Mouse (Mus musculus): ENCODE measurements around the gene Foxl1. TPM values are rescaled to one million over a fixed set of nuclear protein-coding genes. Genes with fewer than 3 reads are reported as not detected.

Foxl1 gene
- total and polyA plus RNA-seq, 2 experiments from 2014 or later, result 0.21 to 0.58 TPM

DNA sequence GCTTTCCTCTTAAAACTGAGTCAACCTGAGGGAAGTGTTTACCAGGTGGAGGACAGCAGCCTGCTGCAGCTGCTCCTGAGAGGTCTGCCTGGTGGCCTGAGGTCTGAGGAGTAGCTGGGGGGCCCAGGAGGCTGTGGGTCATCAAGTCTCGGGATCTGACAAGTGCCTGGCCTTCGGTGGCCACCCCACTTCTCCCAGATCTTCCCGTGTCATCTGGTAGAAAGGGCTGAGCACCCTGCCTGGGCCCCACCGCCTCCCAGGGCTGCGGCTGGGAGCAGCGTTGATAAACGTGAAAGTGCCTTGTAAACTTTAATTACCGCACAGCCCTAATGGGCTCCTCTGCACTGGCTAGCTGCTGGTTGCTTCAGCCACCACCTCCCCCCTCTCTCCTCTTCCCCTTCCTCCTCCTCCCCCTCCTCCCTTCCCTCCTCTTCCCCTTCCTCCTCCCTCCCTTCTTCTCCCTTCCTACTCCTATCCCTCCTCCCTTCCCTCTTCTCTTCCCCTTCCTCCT is 20.9 kb downstream of the Foxl1 start:
- ATAC-seq (no peak), DNase-seq (ENCODE audit: low spot score) (no peak)
- Histone ChIP-seq H3K4me1 (ENCODE audit: insufficient read depth, low read length) (no peaks in the 10 kb centered on the region), H3K4me3 (ENCODE audit: low read length) (no peak overlapping the region), H3K9me3 (ENCODE audit: low read length) (no peaks in the 10 kb centered on the region), H3K4me2 (ENCODE audit: low read depth, low read length) (no peak overlapping the region), H3K9ac (replicated peaks; ENCODE audit: low read length) (no peak overlapping the region), H3K27me3 (ENCODE audit: insufficient read depth, low read length) (no peaks in the 10 kb centered on the region), H3K36me3 (ENCODE audit: insufficient read depth, low read length) (no peaks in the 10 kb centered on the region), H3K27ac (no peak overlapping the region)
- 45% methylated on average over 7 of the region's 8 CpGs for WGBS
- no peak for TF ChIP-seq CTCF (IDR thresholded peaks at IDR 0.05; ENCODE audit: low read depth)

GRCm38 (mm10) chr8:121152394-121152793 is 24.7 kb downstream of the Foxl1 start:
- H3K9me3 ChIP-seq (ENCODE audit: low read length), result no peaks in the 10 kb centered on the region
- no peak overlapping the region for H3K9ac ChIP-seq (replicated peaks; ENCODE audit: low read length)
- WGBS, result 54% methylated on average over 12 of the region's 12 CpGs
- ATAC-seq (no peak), DNase-seq (ENCODE audit: low spot score) (no peak)
- no peaks in the 10 kb centered on the region for H3K27me3 ChIP-seq (ENCODE audit: insufficient read depth, low read length)
- H3K4me3 ChIP-seq (ENCODE audit: low read length), result no peak overlapping the region
- no peaks in the 10 kb centered on the region for H3K36me3 ChIP-seq (ENCODE audit: insufficient read depth, low read length)
- no peaks in the 10 kb centered on the region for H3K4me1 ChIP-seq (ENCODE audit: insufficient read depth, low read length)
- TF ChIP-seq CTCF (IDR thresholded peaks at IDR 0.05; ENCODE audit: low read depth), result no peak
- H3K4me2 ChIP-seq (ENCODE audit: low read depth, low read length), result no peak overlapping the region
- no peak overlapping the region for H3K27ac ChIP-seq

- DNase-seq (ENCODE audit: low spot score), result no peak
- TF ChIP-seq CTCF (IDR thresholded peaks at IDR 0.05; ENCODE audit: low read depth), result no peak
- ATAC-seq, result no peak
- H3K4me3 ChIP-seq (ENCODE audit: low read length), result no peak overlapping the region
- H3K4me1 ChIP-seq (ENCODE audit: insufficient read depth, low read length), result no peaks in the 10 kb centered on the region
- no peak overlapping the region for H3K4me2 ChIP-seq (ENCODE audit: low read depth, low read length)
- WGBS, result 89% methylated on average over 7 of the region's 7 CpGs
- no peak overlapping the region for H3K9ac ChIP-seq (replicated peaks; ENCODE audit: low read length)
- H3K27ac ChIP-seq, result no peak overlapping the region
- H3K27me3 ChIP-seq (ENCODE audit: insufficient read depth, low read length), result no peaks in the 10 kb centered on the region
- no peaks in the 10 kb centered on the region for H3K9me3 ChIP-seq (ENCODE audit: low read length)
- H3K36me3 ChIP-seq (ENCODE audit: insufficient read depth, low read length), result no peaks in the 10 kb centered on the region
Observed at GRCm38 (mm10) chr8:121156990-121157491, 29.3 kb downstream of the Foxl1 start.

DNA sequence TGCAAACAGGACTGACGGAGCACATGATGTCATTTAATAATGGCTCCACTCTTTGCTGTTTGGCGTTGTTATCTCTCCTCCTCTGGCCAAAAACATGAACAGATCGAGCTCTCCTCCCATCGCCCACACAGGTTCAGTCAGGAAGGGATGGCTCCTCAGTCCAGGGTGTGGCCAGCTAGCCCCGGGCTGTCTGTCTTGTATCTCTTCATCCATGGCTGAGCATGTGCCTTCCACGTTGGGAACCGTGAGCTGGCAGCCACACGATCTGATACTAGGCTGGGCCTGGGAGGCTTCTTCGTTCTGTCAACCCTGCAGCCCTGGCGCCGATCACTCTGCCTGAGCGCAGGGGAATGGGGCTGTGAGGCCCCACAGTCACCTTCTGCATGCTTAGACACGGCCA is 31.1 kb downstream of the Foxl1 start:
- Histone ChIP-seq H3K9ac (replicated peaks; ENCODE audit: low read length) (no peak overlapping the region), H3K27ac (no peak overlapping the region), H3K4me1 (ENCODE audit: insufficient read depth, low read length) (no peaks in the 10 kb centered on the region), H3K4me2 (ENCODE audit: low read depth, low read length) (no peak overlapping the region), H3K27me3 (ENCODE audit: insufficient read depth, low read length) (no peaks in the 10 kb centered on the region), H3K36me3 (ENCODE audit: insufficient read depth, low read length) (no peaks in the 10 kb centered on the region), H3K4me3 (ENCODE audit: low read length) (no peak overlapping the region), H3K9me3 (ENCODE audit: low read length) (no peaks in the 10 kb centered on the region)
- ATAC-seq, result no peak
- TF ChIP-seq CTCF (IDR thresholded peaks at IDR 0.05; ENCODE audit: low read depth), result no peak
- no peak for DNase-seq (ENCODE audit: low spot score)
- 78% methylated on average over 13 of the region's 13 CpGs for WGBS

DNA sequence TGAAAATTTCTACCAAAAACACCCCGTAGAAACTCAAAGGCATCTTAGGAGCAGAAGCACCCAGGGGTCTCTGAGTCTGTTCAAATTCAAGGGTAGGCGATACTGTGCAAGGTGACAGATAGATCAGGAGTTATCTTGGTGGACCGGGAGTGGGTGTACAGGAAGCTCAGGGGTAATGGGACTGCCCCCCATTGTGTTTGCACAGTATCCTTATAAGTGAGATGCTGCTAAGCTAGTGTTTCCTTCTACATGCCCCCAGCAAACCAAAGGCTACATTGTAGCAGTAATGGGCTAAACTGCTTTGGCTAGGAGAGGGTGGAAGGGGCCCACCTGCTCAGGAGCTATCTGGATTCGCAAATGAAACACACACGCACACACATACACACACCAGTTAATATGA is 33.7 kb downstream of the Foxl1 start:
- H3K36me3 ChIP-seq (ENCODE audit: insufficient read depth, low read length), result no peaks in the 10 kb centered on the region
- H3K4me1 ChIP-seq (ENCODE audit: insufficient read depth, low read length), result no peaks in the 10 kb centered on the region
- no peak overlapping the region for H3K27ac ChIP-seq
- no peak overlapping the region for H3K4me3 ChIP-seq (ENCODE audit: low read length)
- ATAC-seq (no peak), DNase-seq (ENCODE audit: low spot score) (no peak)
- no peak overlapping the region for H3K4me2 ChIP-seq (ENCODE audit: low read depth, low read length)
- 94% methylated on average over 5 of the region's 5 CpGs for WGBS
- no peaks in the 10 kb centered on the region for H3K9me3 ChIP-seq (ENCODE audit: low read length)
- H3K27me3 ChIP-seq (ENCODE audit: insufficient read depth, low read length), result no peaks in the 10 kb centered on the region
- H3K9ac ChIP-seq (replicated peaks; ENCODE audit: low read length), result no peak overlapping the region
- TF ChIP-seq CTCF (IDR thresholded peaks at IDR 0.05; ENCODE audit: low read depth), result no peak

- H3K4me2 ChIP-seq (ENCODE audit: low read depth, low read length), result no peak overlapping the region
- H3K36me3 ChIP-seq (ENCODE audit: insufficient read depth, low read length), result no peaks in the 10 kb centered on the region
- TF ChIP-seq CTCF (IDR thresholded peaks at IDR 0.05; ENCODE audit: low read depth), result no peak
- no peak overlapping the region for H3K9ac ChIP-seq (replicated peaks; ENCODE audit: low read length)
- H3K4me3 ChIP-seq (ENCODE audit: low read length), result no peak overlapping the region
- H3K9me3 ChIP-seq (ENCODE audit: low read length), result no peaks in the 10 kb centered on the region
- WGBS, result 79% methylated on average over 4 of the region's 4 CpGs
- no peak overlapping the region for H3K27ac ChIP-seq
- H3K27me3 ChIP-seq (ENCODE audit: insufficient read depth, low read length), result no peaks in the 10 kb centered on the region
- ATAC-seq (no peak), DNase-seq (ENCODE audit: low spot score) (no peak)
- no peaks in the 10 kb centered on the region for H3K4me1 ChIP-seq (ENCODE audit: insufficient read depth, low read length)
Observed at GRCm38 (mm10) chr8:121162413-121162812, 34.7 kb downstream of the Foxl1 start.

- no peak overlapping the region for H3K4me3 ChIP-seq (ENCODE audit: low read length)
- no peaks in the 10 kb centered on the region for H3K9me3 ChIP-seq (ENCODE audit: low read length)
- H3K27me3 ChIP-seq (ENCODE audit: insufficient read depth, low read length), result no peaks in the 10 kb centered on the region
- no peak for TF ChIP-seq CTCF (IDR thresholded peaks at IDR 0.05; ENCODE audit: low read depth)
- no peak overlapping the region for H3K27ac ChIP-seq
- H3K4me1 ChIP-seq (ENCODE audit: insufficient read depth, low read length), result no peaks in the 10 kb centered on the region
- ATAC-seq (no peak), DNase-seq (ENCODE audit: low spot score) (no peak)
- H3K9ac ChIP-seq (replicated peaks; ENCODE audit: low read length), result no peak overlapping the region
- WGBS, result 70% methylated on average over 11 of the region's 11 CpGs
- H3K4me2 ChIP-seq (ENCODE audit: low read depth, low read length), result no peak overlapping the region
- H3K36me3 ChIP-seq (ENCODE audit: insufficient read depth, low read length), result no peaks in the 10 kb centered on the region
Observed at GRCm38 (mm10) chr8:121162906-121163695, 35.4 kb downstream of the Foxl1 start.
